Mouse (Mus musculus) thymus, postnatal 4 days (tissue): ENCODE data around the gene Vwa8.

Experiments used
- DNase-seq: peaks from one replicate; pipeline ENCODE4 v3.0.0; 2021

Vwa8 gene

GRCm38 (mm10) chr14:79234513-79234912 is 385.7 kb downstream of the Vwa8 start:
- peak; percentile 8 for DNase-seq

GRCm38 (mm10) chr14:79235157-79235556 is 386.3 kb downstream of the Vwa8 start:
- peak; percentile 19 for DNase-seq

DNA sequence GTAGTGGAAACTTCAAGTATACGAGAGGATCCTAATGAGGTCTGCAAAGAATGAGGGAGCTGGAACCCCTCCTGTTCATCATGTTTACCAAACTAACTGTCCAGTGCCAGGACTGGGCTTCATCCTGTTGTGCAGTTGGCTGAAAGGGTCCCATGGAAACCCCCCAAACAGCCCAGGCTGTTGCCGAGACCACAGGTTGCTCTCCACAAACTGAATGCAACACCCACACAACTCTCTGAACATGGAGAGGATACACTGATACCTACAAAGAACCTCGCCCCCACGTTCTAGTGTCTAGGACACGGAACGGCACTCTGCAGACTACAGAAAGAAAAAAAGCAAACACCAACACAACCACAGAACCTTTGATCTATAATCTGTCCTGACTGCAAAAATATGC is 387.4 kb downstream of the Vwa8 start:
- DNase-seq, result peak; percentile 58

DNA sequence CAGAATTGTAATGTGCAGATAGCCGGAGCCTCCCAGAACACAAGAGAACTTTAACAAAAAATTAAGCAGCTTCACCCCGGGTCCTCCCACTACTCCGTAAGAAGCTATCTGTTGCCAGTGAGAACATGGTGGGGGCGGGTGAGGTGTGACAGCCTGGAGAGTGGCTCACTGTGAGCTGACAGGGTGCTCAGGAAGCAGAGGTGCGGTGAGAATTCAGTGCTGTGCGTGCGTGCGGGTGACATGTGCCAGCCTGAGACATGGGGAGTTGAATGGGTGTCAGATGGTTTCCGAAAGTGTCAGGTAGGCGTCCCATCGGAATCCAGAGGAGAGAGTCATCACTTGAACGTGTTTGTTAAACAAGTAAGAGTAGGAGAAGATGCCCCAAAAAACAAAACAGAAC is 390.6 kb downstream of the Vwa8 start:
- DNase-seq, result peak; percentile 63

DNA sequence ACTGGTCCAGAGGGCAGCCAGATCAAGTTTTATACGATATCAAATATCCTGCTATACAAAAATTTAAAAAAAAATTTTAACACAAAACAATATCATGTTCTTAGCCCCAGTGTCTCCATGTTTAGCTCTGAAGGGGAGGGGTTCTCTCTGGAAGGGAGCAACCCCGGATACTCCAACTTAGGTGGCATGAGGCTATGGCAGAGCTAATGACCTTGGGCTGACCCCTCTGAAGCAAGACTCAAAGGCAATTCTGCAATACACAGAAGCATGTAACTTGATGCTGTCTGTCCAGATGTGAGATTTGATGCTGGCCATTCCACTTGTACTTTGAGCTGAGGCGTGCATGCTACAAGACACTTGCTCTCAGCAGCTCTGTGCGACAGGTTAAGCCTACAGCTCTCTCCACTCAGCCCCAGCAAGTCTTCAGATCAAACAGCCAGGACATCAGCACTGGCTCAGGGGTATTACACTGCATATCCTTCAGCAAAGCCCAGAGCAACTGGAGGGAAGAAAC is 392.3 kb downstream of the Vwa8 start:
- DNase-seq, result no peak

GRCm38 (mm10) chr14:79241656-79242385 is 393.0 kb downstream of the Vwa8 start:
- no peak for DNase-seq

DNA sequence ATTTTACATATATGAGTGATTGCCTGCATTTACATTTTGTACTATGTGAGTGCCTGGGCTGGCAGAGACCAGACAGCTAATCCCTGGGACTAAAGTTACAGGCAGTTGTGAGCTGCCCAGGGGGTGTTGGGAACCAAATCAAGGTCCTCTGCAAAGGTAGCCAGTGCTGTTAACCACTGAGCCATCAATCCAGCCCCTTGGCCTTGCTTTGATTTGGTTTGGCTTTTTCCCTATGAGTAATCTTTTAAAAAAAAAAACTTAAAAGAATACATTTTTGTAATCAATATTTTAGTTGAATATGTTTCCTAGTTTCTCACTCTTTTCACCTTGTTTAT is 393.5 kb downstream of the Vwa8 start:
- DNase-seq, result no peak

DNA sequence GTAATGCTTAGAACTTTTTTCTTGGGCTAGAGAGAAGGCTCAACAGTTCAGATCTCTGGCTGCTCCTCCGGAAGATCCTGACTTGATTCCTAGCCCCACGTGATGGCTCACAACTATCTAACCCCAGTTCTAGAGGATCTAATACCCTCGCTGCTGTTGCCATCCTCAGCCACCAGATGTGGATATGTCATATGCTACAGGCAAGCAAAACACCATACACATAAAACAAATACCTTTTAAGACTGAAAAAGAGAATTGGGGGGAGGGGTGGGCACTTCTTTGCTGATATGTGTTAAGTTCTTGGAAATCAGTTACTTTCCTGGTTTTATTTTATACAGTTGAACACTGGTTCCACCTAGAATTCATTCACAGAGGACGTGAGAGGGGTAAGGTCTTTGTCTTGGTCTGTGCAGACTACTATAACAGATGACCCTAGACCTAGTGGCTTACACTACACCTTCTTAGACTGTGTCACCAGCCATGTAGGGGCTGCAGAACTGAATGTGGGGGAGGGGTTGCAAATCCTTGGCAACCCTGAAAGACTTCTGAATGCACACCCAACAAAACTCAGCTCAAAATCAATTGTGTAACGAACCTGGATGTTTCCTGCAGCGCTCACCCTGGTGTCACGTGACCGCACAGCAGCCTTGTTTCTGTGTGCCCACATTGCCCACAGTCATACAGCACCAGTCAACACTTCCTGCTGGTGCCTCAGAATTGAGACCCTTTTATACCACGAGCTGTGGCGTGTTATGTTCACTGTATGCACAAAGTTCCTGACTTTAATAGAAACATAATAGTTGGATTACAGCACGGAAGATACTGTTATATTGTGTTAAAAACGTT is 394.4 kb downstream of the Vwa8 start:
- peak; percentile 86 for DNase-seq

DNA sequence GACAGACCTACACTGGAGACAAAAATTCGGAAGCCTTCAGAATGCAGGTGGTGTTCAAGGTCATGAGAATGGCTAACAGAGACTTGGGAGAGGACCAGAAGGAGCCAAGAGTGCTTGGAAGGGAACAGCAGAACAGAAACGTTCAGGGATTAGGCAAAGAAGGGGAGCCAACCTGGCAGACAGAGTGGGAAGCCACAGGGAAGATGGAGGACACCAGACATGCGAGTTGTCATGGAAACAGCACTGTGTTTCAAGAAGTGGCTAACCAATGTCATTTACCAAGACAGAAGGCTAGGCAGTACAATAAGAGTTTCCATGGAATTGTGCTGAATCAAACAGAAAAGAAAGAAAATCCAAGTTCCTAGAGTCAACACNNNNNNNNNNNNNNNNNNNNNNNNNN is 395.7 kb downstream of the Vwa8 start:
- no peak for DNase-seq

- DNase-seq, result no peak
Measured at GRCm38 (mm10) chr14:79251727-79252285, 403.0 kb downstream of the Vwa8 start.
